Mouse (Mus musculus) cerebellum, adult 8-10 months (tissue): ENCODE measurements around the gene Mast3.
A peak's percentile ranks its signal among the peaks of the same experiment; 100 is the strongest.
"Not testable (repeated sequence)": the region's sequence is repeated elsewhere in the genome, so short reads cannot be mapped to it uniquely, and the experiment has no call there.

Experiments
- DNase-seq: peaks from one replicate; pipeline ENCODE4 v3.0.0; 2022

Gene Mast3

GRCm38 (mm10) chr8:70833520-70833919 lies 28.7 kb upstream of the Mast3 start:
- DNase-seq, result no peak

GRCm38 (mm10) chr8:70833018-70833482 lies 28.2 kb upstream of the Mast3 start:
- DNase-seq, result no peak

GRCm38 (mm10) chr8:70832371-70832770 lies 27.5 kb upstream of the Mast3 start:
- no peak for DNase-seq

- DNase-seq, result no peak
Observed at GRCm38 (mm10) chr8:70831517-70831916, 26.7 kb upstream of the Mast3 start.

GRCm38 (mm10) chr8:70827796-70828195 lies 22.9 kb upstream of the Mast3 start:
- no peak for DNase-seq

GRCm38 (mm10) chr8:70827010-70827409 lies 22.2 kb upstream of the Mast3 start:
- DNase-seq, result no peak

- DNase-seq, result no peak
Observed at GRCm38 (mm10) chr8:70825816-70826215, 21.0 kb upstream of the Mast3 start.

GRCm38 (mm10) chr8:70823802-70824201 lies 18.9 kb upstream of the Mast3 start:
- DNase-seq, result no peak

- not testable (repeated sequence) for DNase-seq
Observed at GRCm38 (mm10) chr8:70822594-70822993, 17.7 kb upstream of the Mast3 start.

- DNase-seq, result no peak
Observed at GRCm38 (mm10) chr8:70821992-70822391, 17.1 kb upstream of the Mast3 start.

GRCm38 (mm10) chr8:70821399-70821962 lies 16.6 kb upstream of the Mast3 start:
- DNase-seq, result peak; percentile 55

GRCm38 (mm10) chr8:70820101-70820935 lies 15.5 kb upstream of the Mast3 start:
- DNase-seq, result no peak

GRCm38 (mm10) chr8:70816679-70817078 lies 11.8 kb upstream of the Mast3 start:
- DNase-seq, result no peak

GRCm38 (mm10) chr8:70812885-70813284 lies 8.0 kb upstream of the Mast3 start:
- DNase-seq, result no peak

- DNase-seq, result no peak
Observed at GRCm38 (mm10) chr8:70812055-70812454, 7.2 kb upstream of the Mast3 start.

GRCm38 (mm10) chr8:70810962-70811680 lies 6.3 kb upstream of the Mast3 start:
- no peak for DNase-seq

- DNase-seq, result no peak
Observed at GRCm38 (mm10) chr8:70808955-70809701, 4.3 kb upstream of the Mast3 start.

GRCm38 (mm10) chr8:70808239-70808638 lies 3.4 kb upstream of the Mast3 start, which contains the start of gene Il12rb1:
TSS of gene Il12rb1 (plus strand) at chr8:70808449.
- no peak for DNase-seq

GRCm38 (mm10) chr8:70807304-70807703 lies 2.5 kb upstream of the Mast3 start:
- no peak for DNase-seq

GRCm38 (mm10) chr8:70806541-70806940 lies 1.7 kb upstream of the Mast3 start:
- no peak for DNase-seq

GRCm38 (mm10) chr8:70803761-70804480 lies 933 bp downstream of the Mast3 start:
- DNase-seq, result no peak
